Mouse (Mus musculus): ENCODE measurements around the gene Mrgprf.

The Mrgprf gene

DNA sequence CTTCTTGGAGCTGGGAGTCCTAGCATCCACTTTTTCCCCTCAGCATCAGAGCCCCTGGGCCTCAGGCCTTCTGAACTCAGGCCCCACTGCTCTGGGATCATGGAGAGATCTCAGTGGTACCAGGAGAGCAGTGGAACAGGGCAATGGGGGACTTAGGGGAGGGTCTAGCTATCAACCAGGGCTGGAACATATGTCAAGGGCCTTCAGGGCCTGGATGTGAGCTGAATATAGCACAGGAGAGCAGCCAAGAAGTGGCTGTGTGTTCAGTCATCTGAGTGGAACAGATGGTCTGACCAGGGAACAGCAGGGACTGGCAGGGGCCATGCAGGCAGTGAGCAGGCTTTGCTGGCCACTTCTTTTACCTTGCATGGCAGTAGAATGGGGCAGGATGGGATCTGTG is 34.6 kb downstream of the Mrgprf start:
- no peak for DNase-seq (ENCODE audit: low spot score in 2 of 2)

DNA sequence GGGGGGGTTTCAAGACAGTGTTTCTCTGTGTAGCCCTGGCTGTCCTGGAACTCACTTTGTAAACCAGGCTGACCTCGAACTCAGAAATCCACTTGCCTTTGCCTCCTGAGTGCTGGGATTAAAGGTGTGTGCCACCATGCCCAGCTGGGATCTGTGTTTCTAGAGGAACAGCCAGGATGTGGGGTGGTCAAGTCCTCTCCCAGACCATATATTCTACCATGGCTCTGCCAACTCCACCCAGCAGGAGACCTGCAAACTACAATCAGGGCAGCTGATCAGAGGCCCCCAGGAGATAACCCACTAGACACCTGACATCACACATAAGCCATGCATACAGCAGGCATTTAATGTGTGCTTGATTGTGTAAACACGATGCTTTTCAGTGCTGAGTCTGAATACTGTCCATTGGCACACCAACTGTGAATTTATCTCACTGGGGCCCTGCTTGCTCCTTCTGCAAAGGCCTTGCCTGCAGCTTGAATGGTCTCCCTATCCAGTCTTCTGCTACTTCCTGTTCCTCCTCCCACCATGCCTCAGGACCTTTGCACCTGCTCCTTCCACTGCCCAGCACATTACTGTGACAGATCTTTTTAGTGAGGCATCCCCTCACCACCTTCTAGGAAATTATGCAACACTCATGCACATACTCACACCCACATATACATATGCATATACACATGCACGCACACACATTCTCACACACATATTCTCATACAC is 35.1 kb downstream of the Mrgprf start:
- no peak for DNase-seq (ENCODE audit: low spot score in 2 of 2)

DNA sequence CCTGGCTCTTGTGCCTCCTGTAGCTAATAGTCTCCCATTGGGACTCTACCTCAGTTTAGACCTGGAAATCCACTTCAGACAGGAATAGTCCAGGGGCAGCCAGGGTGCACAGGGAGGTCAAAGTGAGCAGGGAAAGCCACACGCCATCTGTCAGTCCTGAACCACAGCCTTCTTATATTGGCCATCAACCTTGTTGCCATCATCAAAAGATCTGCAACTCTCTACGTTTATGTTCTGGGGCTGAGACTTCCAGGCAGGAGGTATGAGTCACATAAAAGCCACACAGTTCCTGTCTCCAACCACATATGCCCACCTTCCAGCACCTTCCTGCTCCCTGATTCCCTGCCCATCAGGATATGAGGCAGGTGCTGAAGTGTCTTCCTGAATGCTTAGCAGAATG is 37.3 kb downstream of the Mrgprf start:
- no peak for DNase-seq (ENCODE audit: low spot score in 2 of 2)

- no peak for DNase-seq (ENCODE audit: low spot score in 2 of 2)
These were observed 39.7 kb downstream of the Mrgprf start for GRCm38 (mm10) chr7:145340248-145340904.

Data from spleen, postnatal 4 days (tissue).